Mouse (Mus musculus) G1E (cell line): Measurements from ENCODE around the gene Olfr12.

Experiments
- CTCF ChIP-seq: IDR thresholded peaks from 2 replicates; pipeline ENCODE4 v1.5.1; 2012; ENCODE audit warnings: low read depth, low read length, inconsistent platforms, mixed read lengths
- GATA1 ChIP-seq: IDR thresholded peaks from 2 replicates; pipeline ENCODE4 v1.6.1; 2012; ENCODE audit warnings: borderline replicate concordance, low read length, inconsistent platforms, mixed read lengths
- GATA2 ChIP-seq: IDR thresholded peaks from 2 replicates; pipeline ENCODE4 v1.6.1; 2012; ENCODE audit warnings: low read depth, low read length, inconsistent platforms, borderline replicate concordance
- POLR2AphosphoS5 ChIP-seq: IDR thresholded peaks from 2 replicates; pipeline ENCODE4 v1.6.1; 2012; ENCODE audit warnings: low read depth, low read length, inconsistent platforms; ENCODE audit not compliant: insufficient replicate concordance

- no peak for TF ChIP-seq CTCF
- no peak for TF ChIP-seq GATA1
- TF ChIP-seq POLR2AphosphoS5: no peak
- no peak for TF ChIP-seq GATA2
These were observed 14.6 kb downstream of the Olfr12 start for GRCm38 (mm10) chr1:92632196-92632595.
